Mouse (Mus musculus) C2C12 (cell line): Measurements from ENCODE around the gene Taok1. TPM values are rescaled to one million over a fixed set of nuclear protein-coding genes. Genes with fewer than 3 reads are reported as not detected.
A peak's percentile ranks its signal among the peaks of the same experiment; 100 is the strongest.

Source experiments
- H3K27me3 ChIP-seq: one replicate; pipeline ENCODE4 v1.6.1; 2011; ENCODE audit not compliant: control insufficient read depth, insufficient read depth, insufficient read length
- H3K36me3 ChIP-seq: one replicate; pipeline ENCODE4 v1.6.1; 2011; ENCODE audit not compliant: control insufficient read depth, insufficient read depth
- H3K4me3 ChIP-seq: one replicate; pipeline ENCODE4 v1.5.1; 2011; ENCODE audit warnings: mild to moderate bottlenecking, control low read depth; ENCODE audit not compliant: poor library complexity, insufficient read depth, severe bottlenecking
- H3K79me2 ChIP-seq: one replicate; pipeline ENCODE4 v1.6.1; 2011; ENCODE audit not compliant: control insufficient read depth, insufficient read depth
- H3K79me3 ChIP-seq: one replicate; pipeline ENCODE4 v1.6.1; 2011; ENCODE audit warnings: low read depth, control low read depth
- H3ac ChIP-seq: one replicate; pipeline ENCODE3; 2011; ENCODE audit warnings: low read depth; ENCODE audit not compliant: control insufficient read depth, insufficient read length
- CEBPB ChIP-seq: IDR thresholded peaks from one replicate; pipeline ENCODE4 v1.6.1; 2011; ENCODE audit warnings: low read depth, mild to moderate bottlenecking, control low read depth, moderate library complexity
- CTCF ChIP-seq: IDR thresholded peaks from one replicate; pipeline ENCODE4 v1.5.1; 2011; ENCODE audit not compliant: control insufficient read depth, insufficient read depth, insufficient read length
- FOSL1 ChIP-seq: IDR thresholded peaks from one replicate; pipeline ENCODE4 v1.8.0; 2011; ENCODE audit warnings: mild to moderate bottlenecking, low read length; ENCODE audit not compliant: poor library complexity, insufficient read depth, severe bottlenecking
- MAX ChIP-seq: IDR thresholded peaks from one replicate; pipeline ENCODE4 v1.6.1; 2011; ENCODE audit warnings: mild to moderate bottlenecking, control low read depth
- MYOD1 ChIP-seq: IDR thresholded peaks from one replicate; pipeline ENCODE4 v1.6.1; 2011; ENCODE audit warnings: low read depth; ENCODE audit not compliant: control insufficient read depth, insufficient read length
- MYOG ChIP-seq: IDR thresholded peaks from one replicate; pipeline ENCODE4 v1.6.1; 2011; ENCODE audit not compliant: control insufficient read depth, insufficient read length; ENCODE audit errors: extremely low read depth
- USF1 ChIP-seq: IDR thresholded peaks from one replicate; pipeline ENCODE4 v1.6.1; 2011; ENCODE audit warnings: low read depth, mild to moderate bottlenecking, control low read depth, moderate library complexity
- polyA plus RNA-seq: library from polyadenylated mRNA; unstranded; fragments of >200 nt; fragmentation: generic; extraction: Trizol; gene quantifications from one replicate; pipeline ENCODE4 v1.2.1, GENCODE M21; 2012; ENCODE audit warnings: missing spikeins

Gene Taok1
- polyA plus RNA-seq, 1 experiment = 5.1 TPM

GRCm38 (mm10) chr11:77495507-77495906, 112.1 kb downstream of the Taok1 start:
- no peak for TF ChIP-seq CTCF
- no peak for TF ChIP-seq MAX
- no peak for TF ChIP-seq CEBPB
- H3K79me2 ChIP-seq = peaks cover 72% of the 10 kb centered on the region
- no peaks in the 10 kb centered on the region for H3K27me3 ChIP-seq
- no peak overlapping the region for H3K4me3 ChIP-seq
- H3K79me3 ChIP-seq = peaks cover 53% of the 10 kb centered on the region
- peaks cover 27% of the 10 kb centered on the region for H3K36me3 ChIP-seq
- H3ac ChIP-seq = no peak overlapping the region

- H3K36me3 ChIP-seq = peaks cover 20% of the 10 kb centered on the region
- peak overlapping the region; percentile 69 for H3K4me3 ChIP-seq
- H3ac ChIP-seq = peak overlapping the region; percentile 58
- TF ChIP-seq MYOD1 (no peak), CTCF (no peak), USF1 (no peak), FOSL1 (no peak), MYOG (no peak), CEBPB (no peak), MAX (no peak)
- no peaks in the 10 kb centered on the region for H3K27me3 ChIP-seq
- H3K79me3 ChIP-seq = peaks cover 53% of the 10 kb centered on the region
- peaks cover 74% of the 10 kb centered on the region for H3K79me2 ChIP-seq
Observed at GRCm38 (mm10) chr11:77494782-77495181, 112.8 kb downstream of the Taok1 start.

GRCm38 (mm10) chr11:77494344-77494676, 113.3 kb downstream of the Taok1 start:
- Histone ChIP-seq H3K4me3 (peak overlapping the region; percentile 69), H3K79me3 (peaks cover 53% of the 10 kb centered on the region), H3ac (peak overlapping the region; percentile 58), H3K27me3 (no peaks in the 10 kb centered on the region), H3K36me3 (peaks cover 16% of the 10 kb centered on the region), H3K79me2 (peaks cover 71% of the 10 kb centered on the region)
- TF ChIP-seq MYOG = no peak
- TF ChIP-seq FOSL1 = no peak
- peak; percentile 43 for TF ChIP-seq MYOD1

GRCm38 (mm10) chr11:77493512-77494343, 113.9 kb downstream of the Taok1 start, which contains the start of gene Git1:
Gene Git1, plus strand, starts transcription at chr11:77493562.
- peak within 1 kb of the TSS; percentile 83 for H3ac ChIP-seq
- no peaks in the 10 kb centered on the region for H3K27me3 ChIP-seq
- peaks cover 71% of the 10 kb centered on the region for H3K79me2 ChIP-seq
- H3K36me3 ChIP-seq = peaks cover 13% of the 10 kb centered on the region
- TF ChIP-seq CEBPB (no peak), CTCF (peak; percentile 36)
- peaks cover 54% of the 10 kb centered on the region for H3K79me3 ChIP-seq
- peak within 1 kb of the TSS; percentile 69 for H3K4me3 ChIP-seq

GRCm38 (mm10) chr11:77492911-77493332, 114.7 kb downstream of the Taok1 start:
- Histone ChIP-seq H3K27me3 (no peaks in the 10 kb centered on the region), H3K79me3 (peaks cover 55% of the 10 kb centered on the region), H3K36me3 (peaks cover 7% of the 10 kb centered on the region), H3ac (peak overlapping the region; percentile 83), H3K4me3 (peak overlapping the region; percentile 69), H3K79me2 (peaks cover 71% of the 10 kb centered on the region)
- TF ChIP-seq CEBPB = no peak
- TF ChIP-seq MAX = no peak
- no peak for TF ChIP-seq USF1
- TF ChIP-seq CTCF = no peak
- no peak for TF ChIP-seq MYOD1
- TF ChIP-seq MYOG = no peak
- no peak for TF ChIP-seq FOSL1

- Histone ChIP-seq H3K36me3 (peaks cover 7% of the 10 kb centered on the region), H3K79me2 (peaks cover 71% of the 10 kb centered on the region), H3K27me3 (no peaks in the 10 kb centered on the region), H3K4me3 (peak overlapping the region; percentile 69), H3K79me3 (peaks cover 56% of the 10 kb centered on the region), H3ac (peak overlapping the region; percentile 83)
- TF ChIP-seq CTCF (no peak), USF1 (no peak), CEBPB (no peak), MYOG (no peak), MAX (no peak), MYOD1 (no peak), FOSL1 (no peak)
Observed at GRCm38 (mm10) chr11:77492311-77492871, 115.2 kb downstream of the Taok1 start.
